Mouse (Mus musculus) embryonic facial prominence, embryonic 15.5 days (tissue): ENCODE results near the gene Rbl1. TPM values are rescaled to one million over a fixed set of nuclear protein-coding genes. Genes with fewer than 3 reads are reported as not detected.

Source experiments
- ATAC-seq: fragments of 200-750 bp; cut with Nextera tagmentation; 2 replicates; pipeline ENCODE4 v1.8.0; 2017; ENCODE audit warnings: low read depth, moderate TSS enrichment; ENCODE audit not compliant: insufficient number of reproducible peaks, low FRiP score, low TSS enrichment
- H3K27ac ChIP-seq: fragments of 300-500 bp; sonication (generic); replicated peaks from 2 replicates; pipeline ENCODE4 v1.5.1; 2015; ENCODE audit warnings: mild to moderate bottlenecking, inconsistent platforms
- H3K27me3 ChIP-seq: fragments of 300-500 bp; sonication (generic); 2 replicates; pipeline ENCODE4 v1.6.1; 2015; ENCODE audit warnings: inconsistent platforms
- H3K36me3 ChIP-seq: fragments of 300-500 bp; sonication (generic); 2 replicates; pipeline ENCODE4 v1.6.1; 2015; ENCODE audit warnings: mild to moderate bottlenecking, inconsistent platforms
- H3K4me1 ChIP-seq: fragments of 300-500 bp; sonication (generic); 2 replicates; pipeline ENCODE4 v1.6.1; 2015; ENCODE audit warnings: inconsistent platforms
- H3K4me2 ChIP-seq: fragments of 300-500 bp; sonication (generic); replicated peaks from 2 replicates; pipeline ENCODE4 v1.6.1; 2015; ENCODE audit warnings: mild to moderate bottlenecking, inconsistent platforms
- H3K4me3 ChIP-seq: fragments of 300-500 bp; sonication (generic); replicated peaks from 2 replicates; pipeline ENCODE4 v1.5.1; 2015; ENCODE audit warnings: mild to moderate bottlenecking, inconsistent platforms
- H3K9ac ChIP-seq: fragments of 300-500 bp; sonication (generic); 2 replicates; pipeline ENCODE4 v1.6.1; 2015; ENCODE audit warnings: inconsistent platforms
- H3K9me3 ChIP-seq: fragments of 300-500 bp; sonication (generic); replicated peaks from 2 replicates; pipeline ENCODE4 v1.6.1; 2016; ENCODE audit warnings: inconsistent platforms
- WGBS: fragments of 180-500 bp; shearing (Covaris S2); methylation state at CpG from one replicate; pipeline ENCODE4 v1.1.7; 2015; 5-methylcytosine and 5-hydroxymethylcytosine counted together
- polyA plus RNA-seq: library from polyadenylated mRNA; unstranded; fragments of >200 nt; fragmentation: Nextera tagmentation; extraction: Ambion mirVana; gene quantifications from 2 replicates; pipeline ENCODE4 v1.2.1, GENCODE M21; 2015

Rbl1 gene
- polyA plus RNA-seq, 1 experiment from 2014 or later = 19.6 TPM

- WGBS = 71% methylated on average over 3 of the region's 3 CpGs
- Histone ChIP-seq H3K9me3 (no peaks in the 10 kb centered on the region), H3K4me3 (no peak overlapping the region), H3K9ac (no peak overlapping the region), H3K27ac (no peak overlapping the region), H3K4me2 (no peak overlapping the region), H3K27me3 (no peaks in the 10 kb centered on the region), H3K4me1 (peaks cover 10% of the 10 kb centered on the region), H3K36me3 (peaks cover 3% of the 10 kb centered on the region; the same call in 1 of the 2 replicates)
- ATAC-seq = no peak
These were observed 71.4 kb downstream of the Rbl1 start for GRCm38 (mm10) chr2:157132686-157133540.

- ATAC-seq = no peak
- no peak overlapping the region for H3K4me3 ChIP-seq
- H3K9ac ChIP-seq = no peak overlapping the region
- H3K4me1 ChIP-seq = peaks cover 10% of the 10 kb centered on the region
- no peaks in the 10 kb centered on the region for H3K9me3 ChIP-seq
- no peak overlapping the region for H3K4me2 ChIP-seq
- peaks cover 3% of the 10 kb centered on the region; the same call in 1 of the 2 replicates for H3K36me3 ChIP-seq
- no peak overlapping the region for H3K27ac ChIP-seq
- WGBS = 90% methylated on average over 1 of the region's 1 CpGs
- no peaks in the 10 kb centered on the region for H3K27me3 ChIP-seq
These were observed 72.2 kb downstream of the Rbl1 start for GRCm38 (mm10) chr2:157132086-157132485.

GRCm38 (mm10) chr2:157130813-157131514, 73.4 kb downstream of the Rbl1 start:
- ATAC-seq = no peak

GRCm38 (mm10) chr2:157129601-157130164, 74.7 kb downstream of the Rbl1 start:
- no peaks in the 10 kb centered on the region for H3K9me3 ChIP-seq
- WGBS = 71% methylated on average over 11 of the region's 11 CpGs
- no peak overlapping the region for H3K4me2 ChIP-seq
- peaks cover 10% of the 10 kb centered on the region for H3K4me1 ChIP-seq
- H3K9ac ChIP-seq = no peak overlapping the region
- no peaks in the 10 kb centered on the region for H3K27me3 ChIP-seq
- H3K36me3 ChIP-seq = peaks cover 17% of the 10 kb centered on the region
- ATAC-seq = no peak
- H3K27ac ChIP-seq = no peak overlapping the region
- no peak overlapping the region for H3K4me3 ChIP-seq

More at GRCm38 (mm10) chr2:157130813-157131514, 73.4 kb downstream of the Rbl1 start:
- no peak overlapping the region for H3K4me2 ChIP-seq
- no peak overlapping the region for H3K9ac ChIP-seq
- H3K4me3 ChIP-seq = no peak overlapping the region
- peaks cover 10% of the 10 kb centered on the region for H3K4me1 ChIP-seq
- 78% methylated on average over 8 of the region's 8 CpGs for WGBS
- H3K36me3 ChIP-seq = peaks cover 8% of the 10 kb centered on the region
- H3K9me3 ChIP-seq = no peaks in the 10 kb centered on the region
- H3K27me3 ChIP-seq = no peaks in the 10 kb centered on the region
- no peak overlapping the region for H3K27ac ChIP-seq

- 85% methylated on average over 4 of the region's 4 CpGs for WGBS
- no peak overlapping the region for H3K4me2 ChIP-seq
- ATAC-seq = no peak
These were observed 75.2 kb downstream of the Rbl1 start for GRCm38 (mm10) chr2:157129096-157129495.

GRCm38 (mm10) chr2:157128072-157128471, 76.3 kb downstream of the Rbl1 start:
- Histone ChIP-seq H3K4me2 (no peak overlapping the region), H3K36me3 (peaks cover 18% of the 10 kb centered on the region), H3K27ac (no peak overlapping the region), H3K27me3 (no peaks in the 10 kb centered on the region), H3K9ac (no peak overlapping the region), H3K4me3 (no peak overlapping the region), H3K9me3 (no peaks in the 10 kb centered on the region), H3K4me1 (no peaks in the 10 kb centered on the region)
- 61% methylated on average over 4 of the region's 4 CpGs for WGBS
- no peak for ATAC-seq

More at GRCm38 (mm10) chr2:157129096-157129495, 75.2 kb downstream of the Rbl1 start:
- H3K4me3 ChIP-seq = no peak overlapping the region
- H3K27ac ChIP-seq = no peak overlapping the region
- H3K9me3 ChIP-seq = no peaks in the 10 kb centered on the region
- peaks cover 4% of the 10 kb centered on the region for H3K4me1 ChIP-seq
- no peak overlapping the region for H3K9ac ChIP-seq
- H3K36me3 ChIP-seq = peaks cover 18% of the 10 kb centered on the region
- no peaks in the 10 kb centered on the region for H3K27me3 ChIP-seq

- no peaks in the 10 kb centered on the region for H3K4me1 ChIP-seq
- no peak overlapping the region for H3K27ac ChIP-seq
- H3K4me3 ChIP-seq = no peak overlapping the region
- H3K4me2 ChIP-seq = no peak overlapping the region
- H3K36me3 ChIP-seq = peaks cover 22% of the 10 kb centered on the region
- no peak for ATAC-seq
- no peaks in the 10 kb centered on the region for H3K27me3 ChIP-seq
- no peaks in the 10 kb centered on the region for H3K9me3 ChIP-seq
- no peak overlapping the region for H3K9ac ChIP-seq
- 87% methylated on average over 3 of the region's 3 CpGs for WGBS
These were observed 77.0 kb downstream of the Rbl1 start for GRCm38 (mm10) chr2:157127370-157127769.

- 91% methylated on average over 3 of the region's 3 CpGs for WGBS
- Histone ChIP-seq H3K36me3 (peaks cover 31% of the 10 kb centered on the region), H3K4me3 (no peak overlapping the region), H3K9me3 (no peaks in the 10 kb centered on the region), H3K4me1 (no peaks in the 10 kb centered on the region), H3K27me3 (no peaks in the 10 kb centered on the region), H3K4me2 (no peak overlapping the region), H3K9ac (no peak overlapping the region), H3K27ac (no peak overlapping the region)
- ATAC-seq = no peak
These were observed 79.1 kb downstream of the Rbl1 start for GRCm38 (mm10) chr2:157125246-157125645.

- no peak overlapping the region for H3K4me3 ChIP-seq
- 86% methylated on average over 8 of the region's 8 CpGs for WGBS
- H3K4me1 ChIP-seq = no peaks in the 10 kb centered on the region
- no peaks in the 10 kb centered on the region for H3K9me3 ChIP-seq
- no peak overlapping the region for H3K4me2 ChIP-seq
- H3K9ac ChIP-seq = no peak overlapping the region
- H3K27ac ChIP-seq = no peak overlapping the region
- H3K36me3 ChIP-seq = peaks cover 42% of the 10 kb centered on the region; the same call in 1 of the 2 replicates
- no peak for ATAC-seq
- H3K27me3 ChIP-seq = no peaks in the 10 kb centered on the region
These were observed 82.6 kb downstream of the Rbl1 start for GRCm38 (mm10) chr2:157121766-157122165.

GRCm38 (mm10) chr2:157119075-157119474, 85.3 kb downstream of the Rbl1 start:
- peaks cover 33% of the 10 kb centered on the region; the same call in 1 of the 2 replicates for H3K36me3 ChIP-seq
- no peak overlapping the region for H3K4me2 ChIP-seq
- H3K27ac ChIP-seq = no peak overlapping the region
- no peak for ATAC-seq
- no peaks in the 10 kb centered on the region for H3K27me3 ChIP-seq
- no peaks in the 10 kb centered on the region for H3K9me3 ChIP-seq
- H3K4me1 ChIP-seq = no peaks in the 10 kb centered on the region
- no peak overlapping the region for H3K9ac ChIP-seq
- WGBS = 75% methylated on average over 3 of the region's 3 CpGs
- no peak overlapping the region for H3K4me3 ChIP-seq

- H3K4me3 ChIP-seq = no peak overlapping the region
- no peaks in the 10 kb centered on the region for H3K4me1 ChIP-seq
- WGBS = 90% methylated on average over 4 of the region's 4 CpGs
- no peak for ATAC-seq
- peaks cover 37% of the 10 kb centered on the region; the same call in 1 of the 2 replicates for H3K36me3 ChIP-seq
- H3K27ac ChIP-seq = no peak overlapping the region
- H3K9ac ChIP-seq = no peak overlapping the region
- H3K4me2 ChIP-seq = no peak overlapping the region
- H3K9me3 ChIP-seq = no peaks in the 10 kb centered on the region
- H3K27me3 ChIP-seq = no peaks in the 10 kb centered on the region
These were observed 85.8 kb downstream of the Rbl1 start for GRCm38 (mm10) chr2:157118556-157118955.
